Mouse (Mus musculus) ovary, adult 18-20 months (tissue): ENCODE measurements around the gene Gripap1.
"Not testable (repeated sequence)": the region's sequence is repeated elsewhere in the genome, so short reads cannot be mapped to it uniquely, and the experiment has no call there.

Experiments used
- DNase-seq: peaks from one replicate; pipeline ENCODE4 v3.0.0; 2022; ENCODE audit warnings: low spot score, mixed read lengths

Gripap1 gene

DNA sequence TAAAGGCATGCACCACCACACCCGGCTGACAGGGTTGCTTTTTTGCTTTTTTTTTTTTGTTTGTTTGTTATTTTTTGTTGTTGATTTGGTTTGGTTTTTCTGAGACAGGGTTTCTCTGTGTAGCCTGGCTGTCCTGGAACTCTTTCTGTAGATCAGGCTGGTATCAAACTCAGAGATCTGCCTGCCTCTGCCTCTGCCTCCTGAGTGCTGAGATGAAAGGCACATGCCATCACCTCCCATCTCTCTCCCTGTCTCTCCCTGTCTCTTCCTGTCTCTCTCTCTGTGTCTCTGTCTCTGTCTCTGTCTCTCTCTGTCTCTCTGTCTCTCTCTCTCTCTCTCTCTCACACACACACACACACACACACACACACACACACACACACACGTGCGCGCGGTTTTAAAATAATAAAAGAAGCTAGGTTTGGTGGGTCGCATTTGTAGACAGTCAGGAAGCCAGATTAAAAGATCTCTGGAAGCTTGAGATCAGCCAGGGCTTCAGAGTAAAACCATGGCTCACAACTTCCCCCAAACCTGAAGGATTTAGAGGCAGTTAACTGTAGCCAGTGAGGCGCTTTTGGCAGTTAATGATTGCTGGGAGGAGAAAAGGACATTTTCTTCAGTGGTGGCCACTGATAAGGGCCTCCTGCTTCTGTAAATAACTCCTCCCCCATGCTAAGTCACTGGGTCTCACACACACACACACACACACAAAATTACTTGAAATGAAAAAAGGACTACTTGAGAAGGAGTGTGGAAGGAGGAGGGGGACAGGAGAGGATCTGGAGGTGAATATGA lies 10.9 kb upstream of the Gripap1 start:
- DNase-seq, result no peak

DNA sequence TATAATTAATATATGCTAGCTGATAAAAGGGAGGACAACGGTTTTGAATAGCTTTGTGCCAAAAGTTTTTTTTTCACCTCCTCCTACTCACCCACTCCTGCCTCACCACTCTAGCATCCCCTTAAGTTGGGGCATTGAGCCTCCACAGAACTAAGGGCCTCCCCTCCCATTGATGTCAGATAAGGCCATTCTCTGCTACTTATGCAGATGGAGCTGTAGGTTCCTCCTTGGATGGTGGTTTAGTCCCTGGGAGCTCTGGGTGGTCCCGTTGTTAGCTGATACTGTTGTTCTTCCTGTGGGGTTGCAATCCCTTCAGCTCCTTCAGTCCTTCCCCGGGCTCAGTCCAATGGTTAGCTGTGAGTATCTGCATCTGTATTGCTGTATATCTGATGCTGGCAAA lies 10.3 kb upstream of the Gripap1 start:
- DNase-seq, result no peak

- DNase-seq, result no peak
These were observed 6.9 kb upstream of the Gripap1 start for GRCm38 (mm10) chrX:7782603-7783092.

GRCm38 (mm10) chrX:7790309-7790708 lies 744 bp downstream of the Gripap1 start:
- no peak for DNase-seq

DNA sequence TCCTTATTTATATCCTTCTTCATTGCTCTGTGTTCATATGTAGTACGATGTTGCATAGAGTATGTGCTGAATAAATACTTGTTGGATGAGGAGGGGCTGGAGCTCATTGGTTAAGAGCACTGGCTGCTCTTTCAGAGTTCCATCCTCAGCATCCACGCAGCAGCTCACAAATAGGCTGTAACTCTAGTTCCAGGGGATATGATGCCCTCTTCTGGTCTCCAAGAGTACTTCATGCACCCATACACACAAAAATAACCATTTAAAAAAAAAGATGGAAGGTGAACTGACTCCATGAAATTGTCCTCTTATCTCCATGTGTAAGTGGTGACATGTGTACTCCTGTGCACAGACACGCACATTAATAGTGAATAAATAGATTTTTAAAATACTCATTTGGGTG lies 3.8 kb downstream of the Gripap1 start:
- no peak for DNase-seq

DNA sequence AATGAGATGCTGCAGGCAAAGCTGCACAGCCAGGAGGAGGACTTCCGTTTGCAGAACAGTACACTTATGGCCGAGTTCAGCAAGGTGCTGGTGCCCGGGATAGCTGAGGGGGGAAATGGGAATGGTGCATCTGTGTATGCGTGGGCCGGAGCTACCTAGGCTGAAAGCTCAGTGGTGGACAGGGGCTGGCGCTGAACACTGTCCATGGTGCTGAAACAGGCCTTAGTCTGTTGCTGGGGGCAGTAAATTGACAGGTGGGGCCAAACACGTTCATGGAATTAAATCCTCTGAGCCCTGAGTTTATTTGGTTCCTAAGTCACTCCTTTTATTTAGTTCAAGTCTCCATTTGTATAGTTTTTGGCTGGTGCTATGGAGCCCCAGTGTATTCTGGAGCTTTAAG lies 5.5 kb downstream of the Gripap1 start:
- DNase-seq, result no peak

DNA sequence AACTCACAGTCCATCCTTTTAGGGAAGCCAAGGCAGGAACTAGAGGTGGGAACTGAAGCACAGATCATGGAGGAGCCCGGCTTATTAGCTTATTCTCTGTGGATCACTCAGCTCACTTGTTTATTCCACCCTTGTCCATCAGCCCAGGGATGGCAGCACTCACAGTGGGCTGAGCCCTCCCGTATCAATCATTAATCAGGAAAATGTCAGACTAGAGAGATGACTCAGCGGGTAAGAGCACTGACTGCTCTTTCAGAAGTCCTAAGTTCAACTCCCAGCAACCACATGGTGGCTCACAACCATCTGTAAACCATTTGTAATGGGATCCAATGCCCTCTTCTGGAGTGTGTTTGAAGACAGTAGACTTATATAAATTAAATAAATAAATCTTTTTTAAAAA lies 7.8 kb downstream of the Gripap1 start:
- DNase-seq, result no peak

DNA sequence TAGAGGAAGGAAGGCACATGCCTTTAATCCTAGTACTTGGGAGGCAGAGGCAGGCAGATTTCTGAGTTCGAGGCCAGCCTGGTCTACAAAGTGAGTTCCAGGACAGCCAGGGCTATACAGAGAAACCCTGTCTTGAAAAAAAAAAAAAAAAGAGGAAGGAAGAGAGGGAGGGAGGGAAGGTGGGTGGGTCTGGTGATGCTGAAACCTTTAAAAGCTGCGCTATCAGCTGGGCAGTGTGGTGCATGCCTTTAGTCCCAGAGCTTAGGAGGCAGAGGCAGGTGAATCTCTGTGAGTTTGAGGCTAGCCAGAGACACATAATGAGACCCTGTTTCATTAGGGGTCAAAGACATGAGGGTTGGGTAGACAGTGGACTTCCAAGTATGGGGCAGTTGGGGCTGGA lies 12.6 kb downstream of the Gripap1 start:
- DNase-seq, result not testable (repeated sequence)

- not testable (repeated sequence) for DNase-seq
These were observed 25.5 kb downstream of the Gripap1 start for GRCm38 (mm10) chrX:7815016-7815415.

- no peak for DNase-seq
These were observed 32.6 kb downstream of the Gripap1 start, which contains the start of gene Kcnd1 for GRCm38 (mm10) chrX:7821865-7822779. TSS of gene Kcnd1 (plus strand) at chrX:7822289.

- DNase-seq, result no peak
These were observed 47.6 kb downstream of the Gripap1 start for GRCm38 (mm10) chrX:7837146-7837545.

GRCm38 (mm10) chrX:7840842-7841162 lies 51.2 kb downstream of the Gripap1 start:
- no peak for DNase-seq

DNA sequence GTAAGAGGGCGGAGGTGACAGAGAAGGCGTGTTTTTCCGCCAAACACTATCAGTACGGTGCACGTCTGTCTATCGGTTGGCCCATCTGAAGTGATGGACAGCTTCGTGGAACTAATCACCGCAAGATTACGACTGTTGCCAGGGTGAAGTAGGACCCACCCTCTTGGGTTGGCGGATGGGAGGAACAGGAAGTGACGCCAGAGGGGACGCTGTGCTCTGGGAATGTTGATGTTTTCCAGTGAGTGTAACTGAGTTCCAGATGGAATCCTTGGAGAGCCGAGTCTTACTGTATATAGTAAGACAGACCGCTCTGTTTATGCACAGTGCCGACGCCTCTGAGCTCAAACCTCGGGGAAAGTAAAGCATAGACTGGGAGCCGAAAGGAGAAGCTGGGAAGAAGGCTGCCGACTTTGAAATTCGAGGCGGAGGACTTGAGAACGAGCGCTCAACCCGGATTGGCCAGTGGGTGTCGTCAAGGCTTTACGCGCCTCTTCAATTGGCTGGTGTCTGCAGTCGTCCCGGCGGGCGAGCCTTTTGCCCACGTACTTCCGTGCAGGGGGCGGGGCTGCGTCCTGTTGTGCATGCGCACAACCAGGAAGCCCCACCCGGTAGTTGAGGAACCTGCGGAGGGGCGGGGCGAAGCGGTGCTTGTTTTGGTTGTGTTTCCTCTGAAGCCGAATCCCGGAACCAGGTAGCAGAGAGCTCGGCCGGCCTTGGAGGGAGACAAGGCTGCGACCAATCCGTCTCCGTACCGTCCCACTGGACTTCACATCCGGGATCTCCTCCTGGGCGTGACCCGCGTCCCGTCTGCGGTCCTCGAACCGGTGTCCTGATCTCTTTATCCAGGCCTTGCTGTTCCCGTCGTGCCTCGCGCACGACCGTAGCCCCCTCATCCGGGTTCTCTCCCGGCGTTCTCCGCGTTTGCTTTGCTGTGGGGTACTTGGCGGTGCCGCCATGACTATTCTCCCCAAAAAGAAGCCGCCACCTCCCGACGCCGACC lies 51.9 kb downstream of the Gripap1 start, which contains the start of gene Otud5:
Otud5 (plus strand) TSS at position 202 of the 1,000 bp plus-strand sequence.
- peak; percentile 96 for DNase-seq

DNA sequence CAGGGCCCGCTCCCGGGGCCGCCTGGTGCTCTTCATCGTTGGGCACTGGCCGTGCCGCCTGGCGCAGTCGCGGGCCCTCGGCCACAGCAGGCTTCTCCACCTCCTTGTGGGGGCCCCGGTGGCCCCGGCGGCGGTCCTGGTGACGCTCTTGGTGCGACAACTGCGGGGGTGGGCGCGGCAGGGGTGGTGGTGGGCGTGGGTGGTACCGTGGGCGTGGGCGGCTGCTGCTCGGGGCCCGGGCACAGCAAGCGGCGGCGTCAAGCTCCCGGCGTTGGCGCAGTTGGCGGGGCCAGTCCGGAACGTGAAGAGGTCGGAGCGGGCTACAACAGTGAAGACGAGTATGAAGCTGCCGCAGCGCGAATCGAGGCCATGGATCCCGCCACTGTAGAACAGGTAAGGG lies 52.8 kb downstream of the Gripap1 start:
- no peak for DNase-seq

GRCm38 (mm10) chrX:7847845-7848244 lies 58.3 kb downstream of the Gripap1 start:
- no peak for DNase-seq

GRCm38 (mm10) chrX:7854578-7854977 lies 65.0 kb downstream of the Gripap1 start:
- DNase-seq, result no peak

DNA sequence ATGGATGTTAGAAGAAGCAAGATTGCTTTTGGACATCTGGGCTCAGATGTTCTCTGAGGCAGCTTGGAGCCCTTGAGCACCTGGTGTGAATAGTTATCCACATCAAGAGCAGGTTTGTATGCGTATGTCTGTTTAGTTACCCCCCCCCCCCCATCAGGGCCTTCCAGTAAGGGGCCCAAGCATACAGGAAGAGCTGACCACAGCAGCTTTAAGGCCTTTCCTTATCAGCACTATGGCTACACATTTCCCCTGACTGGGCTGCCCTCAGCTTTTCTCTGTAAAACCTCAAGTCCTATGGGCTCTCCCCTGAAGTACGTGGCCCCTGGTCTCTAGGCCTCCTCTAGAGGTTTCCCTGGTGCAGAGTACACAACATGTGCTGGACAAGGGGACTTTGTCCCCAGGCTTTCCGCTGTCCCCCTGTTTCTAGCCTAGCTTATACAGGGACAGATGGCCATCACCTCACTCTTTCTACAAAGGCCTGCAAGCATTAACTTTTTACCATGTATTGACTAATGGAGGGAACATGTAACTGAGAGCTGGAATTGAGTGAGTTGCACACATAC lies 69.7 kb downstream of the Gripap1 start:
- DNase-seq, result no peak

- no peak for DNase-seq
These were observed 73.6 kb downstream of the Gripap1 start for GRCm38 (mm10) chrX:7863181-7863580.

DNA sequence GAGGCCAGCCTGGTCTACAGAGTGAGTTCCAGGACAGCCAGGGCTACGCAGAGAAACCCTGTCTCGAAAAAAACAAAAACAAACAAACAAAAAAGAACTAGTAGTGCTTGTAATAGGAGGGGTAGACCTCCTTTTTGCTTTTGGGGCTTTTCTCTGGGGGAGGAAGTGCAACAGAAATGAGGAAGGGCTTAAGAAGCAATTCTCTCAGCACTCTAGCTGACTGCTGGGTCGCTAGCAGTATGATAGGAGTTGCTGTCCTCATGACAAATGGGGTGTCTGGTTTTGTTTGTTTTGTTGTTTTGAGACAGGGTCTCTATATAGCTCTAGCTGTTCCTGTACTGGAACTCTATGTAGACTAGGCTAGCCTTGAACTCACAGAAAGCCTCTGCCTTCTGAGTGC lies 75.0 kb downstream of the Gripap1 start:
- DNase-seq, result no peak

DNA sequence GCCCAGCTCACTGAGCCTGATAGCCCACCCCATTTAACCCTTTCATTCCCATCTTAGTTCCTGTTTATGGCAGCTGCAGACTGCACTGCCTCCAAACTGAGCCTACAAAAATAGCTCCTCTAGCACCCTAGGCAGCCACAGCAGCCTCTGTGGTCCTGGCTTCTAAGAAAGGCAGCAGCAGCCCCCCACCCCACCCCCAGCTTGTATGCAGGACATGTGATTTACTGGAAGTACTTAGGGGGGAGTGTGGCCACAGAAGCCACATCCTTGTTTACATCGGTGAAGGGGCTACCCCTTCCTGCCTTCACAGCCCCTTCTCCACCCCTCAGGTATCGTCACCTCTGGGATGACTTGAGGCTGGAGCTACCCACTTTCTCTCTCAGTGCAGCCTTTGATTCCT lies 75.8 kb downstream of the Gripap1 start:
- no peak for DNase-seq

DNA sequence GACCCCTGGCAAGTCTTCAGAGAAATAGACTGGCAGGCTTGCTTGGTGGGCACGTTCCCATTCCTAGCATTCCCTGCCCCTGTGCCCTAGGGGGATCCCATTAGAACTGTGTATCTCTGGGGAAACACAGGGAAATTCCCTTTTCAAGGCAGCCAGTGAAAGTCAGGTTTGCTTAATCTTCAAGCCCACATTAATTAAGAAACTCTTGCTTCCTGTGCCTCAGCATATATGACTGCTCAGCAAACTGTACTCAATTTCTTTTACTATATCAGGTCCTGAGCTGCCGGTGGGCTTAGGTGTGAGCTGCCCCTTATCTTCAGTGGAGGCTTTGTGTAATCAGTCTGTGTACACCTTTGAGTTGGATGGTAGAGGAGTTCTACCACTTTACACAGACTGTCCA lies 76.2 kb downstream of the Gripap1 start:
- DNase-seq, result no peak
